Mouse (Mus musculus) neural tube, embryonic 12.5 days (tissue): ENCODE data around the gene Cog3. TPM values are rescaled to one million over a fixed set of nuclear protein-coding genes. Genes with fewer than 3 reads are reported as not detected.

Experiments used
- ATAC-seq: fragments of 200-750 bp; cut with Nextera tagmentation; 2 replicates; pipeline ENCODE4 v1.8.0; 2017; ENCODE audit warnings: low read depth, mild to moderate bottlenecking, moderate TSS enrichment, moderate library complexity; ENCODE audit not compliant: low FRiP score
- H3K27ac ChIP-seq: fragments of 300-500 bp; sonication (generic); 2 replicates; pipeline ENCODE4 v1.5.1; 2016
- H3K27me3 ChIP-seq: fragments of 300-500 bp; sonication (generic); replicated peaks from 2 replicates; pipeline ENCODE4 v1.6.1; 2016; ENCODE audit warnings: mild to moderate bottlenecking
- H3K36me3 ChIP-seq: fragments of 300-500 bp; sonication (generic); 2 replicates; pipeline ENCODE4 v1.6.1; 2016; ENCODE audit warnings: mild to moderate bottlenecking
- H3K4me1 ChIP-seq: fragments of 300-500 bp; sonication (generic); 2 replicates; pipeline ENCODE4 v1.6.1; 2016
- H3K4me2 ChIP-seq: fragments of 300-500 bp; sonication (generic); replicated peaks from 2 replicates; pipeline ENCODE4 v1.6.1; 2016; ENCODE audit warnings: mild to moderate bottlenecking
- H3K4me3 ChIP-seq: fragments of 300-500 bp; sonication (generic); 2 replicates; pipeline ENCODE4 v1.5.1; 2016
- H3K9ac ChIP-seq: fragments of 300-500 bp; sonication (generic); 2 replicates; pipeline ENCODE4 v1.6.1; 2016; ENCODE audit warnings: mild to moderate bottlenecking
- H3K9me3 ChIP-seq: fragments of 300-500 bp; sonication (generic); 2 replicates; pipeline ENCODE4 v1.6.1; 2016; ENCODE audit warnings: mild to moderate bottlenecking
- WGBS: fragments of 180-500 bp; shearing (Covaris S2); methylation state at CpG from one replicate; pipeline ENCODE4 v1.1.7; 2016; 5-methylcytosine and 5-hydroxymethylcytosine counted together
- polyA plus RNA-seq: library from polyadenylated mRNA; unstranded; fragments of >200 nt; fragmentation: Nextera tagmentation; extraction: Ambion mirVana; gene quantifications from 2 replicates; pipeline ENCODE4 v1.2.1, GENCODE M21; 2016

The Cog3 gene
- 22.9 and 24.8 TPM in 2 replicates for polyA plus RNA-seq

- ATAC-seq = peak; percentile 98
- WGBS = under 1% methylated on average over 78 of the region's 78 CpGs
- H3K4me1 ChIP-seq = peaks cover 25% of the 10 kb centered on the region
- no peaks in the 10 kb centered on the region for H3K36me3 ChIP-seq
- H3K4me2 ChIP-seq = peak within 1 kb of the TSS; percentile 75
- peak within 1 kb of the TSS; percentile 93 for H3K9ac ChIP-seq
- peak within 1 kb of the TSS; percentile 74; the same call in 1 of the 2 replicates for H3K27ac ChIP-seq
- peak within 1 kb of the TSS; percentile 95 for H3K4me3 ChIP-seq
- no peaks in the 10 kb centered on the region for H3K27me3 ChIP-seq
- no peaks in the 10 kb centered on the region for H3K9me3 ChIP-seq
Measured at GRCm38 (mm10) chr14:75753991-75754817, at the start of gene Cog3. Gene Cog3 (minus strand): TSS chr14:75754517.

GRCm38 (mm10) chr14:75797769-75798386, 43.6 kb upstream of the Cog3 start:
- Histone ChIP-seq H3K9ac (no peak overlapping the region), H3K4me3 (no peak overlapping the region), H3K27me3 (no peaks in the 10 kb centered on the region), H3K4me2 (no peak overlapping the region), H3K27ac (no peak overlapping the region), H3K36me3 (no peaks in the 10 kb centered on the region), H3K4me1 (no peaks in the 10 kb centered on the region), H3K9me3 (no peaks in the 10 kb centered on the region)
- 30% methylated on average over 5 of the region's 5 CpGs for WGBS
- ATAC-seq = no peak

- ATAC-seq = no peak
- Histone ChIP-seq H3K27me3 (no peaks in the 10 kb centered on the region), H3K4me3 (no peak overlapping the region), H3K36me3 (no peaks in the 10 kb centered on the region), H3K4me1 (no peaks in the 10 kb centered on the region), H3K4me2 (no peak overlapping the region), H3K27ac (no peak overlapping the region), H3K9me3 (no peaks in the 10 kb centered on the region), H3K9ac (no peak overlapping the region)
- 90% methylated on average over 4 of the region's 4 CpGs for WGBS
Measured at GRCm38 (mm10) chr14:75795918-75796317, 41.6 kb upstream of the Cog3 start.

- Histone ChIP-seq H3K36me3 (no peaks in the 10 kb centered on the region), H3K27me3 (no peaks in the 10 kb centered on the region), H3K27ac (no peak overlapping the region), H3K4me2 (no peak overlapping the region), H3K9me3 (no peaks in the 10 kb centered on the region), H3K4me3 (no peak overlapping the region), H3K9ac (no peak overlapping the region), H3K4me1 (no peaks in the 10 kb centered on the region)
- WGBS = 77% methylated on average over 5 of the region's 5 CpGs
- ATAC-seq = no peak
Measured at GRCm38 (mm10) chr14:75794726-75795125, 40.4 kb upstream of the Cog3 start.

- Histone ChIP-seq H3K9me3 (no peaks in the 10 kb centered on the region), H3K9ac (no peak overlapping the region), H3K27me3 (no peaks in the 10 kb centered on the region), H3K27ac (no peak overlapping the region), H3K4me2 (no peak overlapping the region), H3K4me3 (no peak overlapping the region), H3K36me3 (no peaks in the 10 kb centered on the region), H3K4me1 (no peaks in the 10 kb centered on the region)
- no peak for ATAC-seq
- 92% methylated on average over 6 of the region's 6 CpGs for WGBS
Measured at GRCm38 (mm10) chr14:75794324-75794723, 40.0 kb upstream of the Cog3 start.

DNA sequence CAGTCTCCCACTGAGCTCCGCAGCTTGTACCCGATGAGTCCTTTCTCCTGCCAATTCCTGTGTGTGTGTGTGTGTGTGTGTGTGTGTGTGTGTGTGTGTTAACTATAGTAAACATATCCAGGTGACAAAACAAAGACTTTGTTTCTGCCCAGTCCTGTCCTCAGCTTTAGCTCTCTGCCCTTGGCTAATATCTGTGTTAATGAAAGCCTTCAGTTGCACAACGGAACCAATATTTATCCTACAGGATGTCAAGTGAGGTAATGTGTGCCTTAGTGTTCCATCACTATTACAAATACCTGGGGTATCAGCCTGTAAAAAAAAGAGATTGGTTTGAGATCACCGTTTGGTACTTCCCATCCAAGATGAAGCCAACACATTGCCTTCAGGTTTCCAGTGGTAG, 38.8 kb upstream of the Cog3 start:
- Histone ChIP-seq H3K27me3 (peaks cover 3% of the 10 kb centered on the region; the same call in 1 of the 2 replicates), H3K4me3 (no peak overlapping the region), H3K4me2 (no peak overlapping the region), H3K9ac (no peak overlapping the region), H3K27ac (no peak overlapping the region), H3K4me1 (no peaks in the 10 kb centered on the region), H3K36me3 (no peaks in the 10 kb centered on the region), H3K9me3 (no peaks in the 10 kb centered on the region)
- WGBS = 88% methylated on average over 4 of the region's 4 CpGs
- no peak for ATAC-seq

DNA sequence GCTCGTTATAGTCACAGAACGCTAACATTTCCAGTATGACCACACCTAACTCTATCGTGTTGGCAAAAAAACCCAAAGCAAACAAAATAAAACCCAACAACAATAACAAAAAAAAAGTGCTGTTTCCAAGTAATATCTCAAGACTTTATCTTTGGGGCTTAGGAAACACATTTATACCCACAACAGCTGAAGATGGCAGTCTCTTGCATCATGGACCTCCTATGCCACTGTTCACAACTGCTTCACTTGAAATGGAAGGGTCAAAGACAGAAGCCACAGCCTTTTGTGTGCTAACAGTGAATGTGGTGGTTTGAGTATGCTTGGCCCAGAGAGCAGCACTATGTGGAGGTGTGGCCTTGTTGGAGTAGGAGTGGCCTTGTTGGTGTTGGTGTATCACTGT, 37.1 kb upstream of the Cog3 start:
- no peak overlapping the region for H3K4me2 ChIP-seq
- H3K9ac ChIP-seq = no peak overlapping the region
- WGBS = 88% methylated on average over 3 of the region's 3 CpGs
- peaks cover 3% of the 10 kb centered on the region; the same call in 1 of the 2 replicates for H3K27me3 ChIP-seq
- H3K27ac ChIP-seq = no peak overlapping the region
- no peaks in the 10 kb centered on the region for H3K9me3 ChIP-seq
- no peaks in the 10 kb centered on the region for H3K4me1 ChIP-seq
- no peak for ATAC-seq
- no peak overlapping the region for H3K4me3 ChIP-seq
- H3K36me3 ChIP-seq = no peaks in the 10 kb centered on the region

DNA sequence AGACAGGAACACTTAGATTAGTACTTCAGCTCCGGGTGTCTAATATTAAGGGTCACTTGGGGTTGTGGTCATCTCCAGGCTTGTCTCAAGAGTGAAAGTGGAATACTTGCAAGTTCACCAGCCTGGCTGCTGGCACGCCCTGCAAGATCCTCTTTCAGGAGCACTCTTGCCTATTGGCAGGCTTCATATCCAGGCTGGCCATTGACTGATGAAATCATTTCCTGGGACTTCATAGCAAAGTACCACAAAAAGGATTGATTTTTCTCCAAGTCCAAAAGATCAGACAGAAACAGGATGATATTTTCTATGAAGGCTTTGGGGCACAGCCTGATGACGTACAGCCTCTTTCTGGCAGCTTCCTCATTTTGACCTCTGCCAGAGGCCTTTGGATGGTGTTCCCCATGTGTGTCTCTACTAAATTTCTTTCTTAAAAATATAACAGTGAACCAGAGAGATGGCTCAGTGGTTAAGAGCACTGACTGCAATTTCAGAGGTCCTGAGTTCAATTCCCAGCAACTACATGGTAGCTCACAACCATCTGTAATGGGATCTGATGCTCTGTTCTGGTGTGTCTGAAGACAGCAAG, 36.2 kb upstream of the Cog3 start:
- peaks cover 3% of the 10 kb centered on the region; the same call in 1 of the 2 replicates for H3K27me3 ChIP-seq
- H3K36me3 ChIP-seq = no peaks in the 10 kb centered on the region
- ATAC-seq = no peak
- H3K27ac ChIP-seq = no peak overlapping the region
- H3K4me1 ChIP-seq = peaks cover 3% of the 10 kb centered on the region
- no peaks in the 10 kb centered on the region for H3K9me3 ChIP-seq
- no peak overlapping the region for H3K4me3 ChIP-seq
- WGBS = 88% methylated on average over 3 of the region's 3 CpGs
- H3K9ac ChIP-seq = no peak overlapping the region
- H3K4me2 ChIP-seq = no peak overlapping the region

GRCm38 (mm10) chr14:75789291-75789690, 35.0 kb upstream of the Cog3 start:
- Histone ChIP-seq H3K27ac (no peak overlapping the region), H3K9me3 (no peaks in the 10 kb centered on the region), H3K27me3 (peaks cover 3% of the 10 kb centered on the region; the same call in 1 of the 2 replicates), H3K4me1 (peaks cover 3% of the 10 kb centered on the region), H3K9ac (no peak overlapping the region), H3K4me2 (no peak overlapping the region), H3K36me3 (no peaks in the 10 kb centered on the region), H3K4me3 (no peak overlapping the region)
- ATAC-seq = no peak
- WGBS = 90% methylated on average over 6 of the region's 6 CpGs

- peaks cover 3% of the 10 kb centered on the region for H3K4me1 ChIP-seq
- no peaks in the 10 kb centered on the region for H3K36me3 ChIP-seq
- no peak overlapping the region for H3K9ac ChIP-seq
- peak overlapping the region; percentile 69; the same call in 1 of the 2 replicates for H3K4me2 ChIP-seq
- 33% methylated on average over 7 of the region's 7 CpGs for WGBS
- no peaks in the 10 kb centered on the region for H3K9me3 ChIP-seq
- no peak for ATAC-seq
- peaks cover 3% of the 10 kb centered on the region; the same call in 1 of the 2 replicates for H3K27me3 ChIP-seq
- no peak overlapping the region for H3K4me3 ChIP-seq
- no peak overlapping the region for H3K27ac ChIP-seq
Measured at GRCm38 (mm10) chr14:75787794-75788175, 33.5 kb upstream of the Cog3 start.

DNA sequence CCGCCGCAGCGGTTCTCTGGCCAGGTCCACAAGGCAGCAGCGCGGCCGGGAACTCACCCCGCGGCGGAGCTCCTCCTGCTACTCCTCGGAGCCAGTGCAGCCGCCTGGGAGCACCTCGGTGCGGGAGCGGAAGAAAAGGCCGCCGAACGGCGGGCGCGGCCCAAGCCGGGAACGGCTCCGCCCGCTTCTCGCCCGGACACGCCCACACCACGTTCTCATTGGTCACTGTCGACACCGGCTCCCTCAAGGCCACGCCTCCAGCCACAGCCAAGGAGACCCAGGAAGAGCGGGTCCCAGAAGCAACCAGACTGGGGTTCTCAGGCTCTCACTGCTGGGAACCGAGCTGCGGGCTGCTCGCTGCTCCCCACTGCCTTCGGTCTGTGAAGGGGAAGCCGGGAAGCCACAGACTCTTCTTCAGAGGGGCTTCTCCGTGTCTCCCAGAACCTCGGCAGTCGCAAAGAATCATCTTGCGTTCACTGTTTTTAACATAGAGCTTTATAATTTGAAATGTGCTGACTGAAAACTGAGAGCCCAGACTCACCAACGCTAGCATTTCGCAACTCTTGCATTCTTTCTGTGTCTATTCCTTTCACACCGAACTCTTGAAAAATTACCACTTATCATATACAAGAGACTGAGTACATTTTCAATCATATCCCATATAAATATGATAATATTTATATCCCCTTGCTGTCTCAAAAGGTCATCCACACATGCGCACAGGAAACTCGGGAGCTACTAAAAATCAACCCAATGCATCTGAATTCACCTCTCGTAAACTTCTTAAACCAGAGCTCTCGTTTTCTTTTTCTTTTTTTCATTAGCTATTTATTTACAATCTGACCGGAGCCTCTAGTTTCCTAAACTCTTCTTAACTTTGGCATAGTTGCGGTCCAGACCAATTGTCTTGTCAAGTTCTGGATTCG, 32.8 kb upstream of the Cog3 start, which contains the start of gene Slc25a30:
TSS of gene Slc25a30 (minus strand) at position 170 of the 926 bp plus-strand sequence.
- H3K4me3 ChIP-seq = peak within 1 kb of the TSS; percentile 72
- peaks cover 3% of the 10 kb centered on the region for H3K4me1 ChIP-seq
- 7% methylated on average over 51 of the region's 51 CpGs for WGBS
- peaks cover 3% of the 10 kb centered on the region; the same call in 1 of the 2 replicates for H3K27me3 ChIP-seq
- no peaks in the 10 kb centered on the region for H3K36me3 ChIP-seq
- ATAC-seq = peak; percentile 99
- H3K9ac ChIP-seq = peak within 1 kb of the TSS; percentile 81
- no peaks in the 10 kb centered on the region for H3K9me3 ChIP-seq
- H3K4me2 ChIP-seq = peak within 1 kb of the TSS; percentile 69
- H3K27ac ChIP-seq = peak within 1 kb of the TSS; percentile 75
